Mouse (Mus musculus): ENCODE measurements around the gene Pthlh.

DNA sequence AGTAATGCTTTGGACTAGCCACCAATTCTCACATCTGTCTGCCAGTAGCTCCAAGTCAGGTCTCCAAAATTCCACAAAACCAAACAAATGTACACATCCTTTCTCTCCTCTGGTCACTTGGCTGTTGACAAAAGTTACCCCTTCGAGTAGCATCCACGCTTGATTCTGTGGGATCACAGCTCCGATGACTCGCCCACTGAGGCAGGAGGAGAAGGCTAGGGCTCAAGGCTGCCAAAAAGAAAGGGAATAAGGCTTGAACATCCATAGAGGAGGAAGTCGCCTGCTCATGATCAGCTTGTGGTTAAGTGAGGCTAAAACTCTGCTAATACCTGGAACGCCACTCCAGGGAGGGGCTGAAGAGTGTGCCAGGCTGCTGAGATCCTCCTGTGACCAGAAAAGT, 2.5 kb upstream of the Pthlh start:
- TF ChIP-seq POLR2A (IDR thresholded peaks at IDR 0.05; ENCODE audit: control insufficient read depth in 1 of 2, insufficient read depth in 1 of 2, low read depth in 1 of 2, low read length in 2 of 2, poor library complexity in 1 of 2) (no peak), CTCF (IDR thresholded peaks at IDR 0.05 in 2 of 3, conservative IDR thresholded peaks at IDR 0.05 in 1 of 3; ENCODE audit: control insufficient read depth in 1 of 3, insufficient read depth in 1 of 3, low read depth in 2 of 3, low read length in 3 of 3, poor library complexity in 1 of 3, severe bottlenecking in 1 of 3) (no peak), CHD2 (IDR thresholded peaks at IDR 0.05; ENCODE audit: low read length) (no peak), RAD21 (IDR thresholded peaks at IDR 0.05; ENCODE audit: low read depth, low read length) (no peak), EP300 (IDR thresholded peaks at IDR 0.05; ENCODE audit: low read depth in 1 of 2, low read length in 2 of 2) (no peak), E2F4 (IDR thresholded peaks at IDR 0.05; ENCODE audit: borderline replicate concordance, low read depth, low read length) (no peak), GABPA (IDR thresholded peaks at IDR 0.05; ENCODE audit: low read depth, low read length) (no peak), MAFK (IDR thresholded peaks at IDR 0.05; ENCODE audit: borderline replicate concordance, low read depth, low read length) (no peak), TAL1 (IDR thresholded peaks at IDR 0.05; ENCODE audit: low read length) (no peak), TCF12 (IDR thresholded peaks at IDR 0.05; ENCODE audit: low read depth, low read length) (no peak)
